Mouse (Mus musculus): ENCODE results near the gene Snx29.

- TF ChIP-seq CTCF (IDR thresholded peaks at IDR 0.05; ENCODE audit: low read depth, low read length) (no peak), POLR2A (IDR thresholded peaks at IDR 0.05; ENCODE audit: borderline replicate concordance, low read depth, low read length) (no peak)
Measured at GRCm38 (mm10) chr16:11379264-11379663, 56.6 kb downstream of the Snx29 start.
